Mouse (Mus musculus) megakaryocyte progenitor cell, adult 5-6 weeks (primary cell): ENCODE data around the gene Hrh3. TPM values are rescaled to one million over a fixed set of nuclear protein-coding genes. Genes with fewer than 3 reads are reported as not detected.
A peak's percentile ranks its signal among the peaks of the same experiment; 100 is the strongest.

Experiments
- ATAC-seq: replicated peaks from 2 replicates; pipeline ENCODE4 v1.8.0; 2016; ENCODE audit warnings: mild to moderate bottlenecking, moderate TSS enrichment, inconsistent platforms; ENCODE audit not compliant: poor library complexity
- total RNA-seq, 2 experiments: library from RNA; stranded (forward) in 1 of 2; stranded (reverse) in 1 of 2; fragments of 157-497, 149-512 nt in 1 of 2; fragments of 200-1000 nt in 1 of 2; gene quantifications; 2 replicates each; pipeline versions ENCODE4 v1.2.3 to v1.2.4; 2015 to 2017

The Hrh3 gene
- total RNA-seq, 2 experiments from 2014 or later: not detected

- ATAC-seq: peak; percentile 97
These were observed 33.5 kb downstream of the Hrh3 start, which contains the start of gene Mtg2 for GRCm38 (mm10) chr2:180070481-180071453. Mtg2 (plus strand) TSS chr2:180070588.

- ATAC-seq: peak; percentile 28
These were observed 34.4 kb downstream of the Hrh3 start for GRCm38 (mm10) chr2:180069770-180070480.

GRCm38 (mm10) chr2:180063338-180064131 lies 40.8 kb downstream of the Hrh3 start:
- ATAC-seq: no peak

- no peak for ATAC-seq
These were observed 51.3 kb downstream of the Hrh3 start for GRCm38 (mm10) chr2:180053001-180053400.

GRCm38 (mm10) chr2:180051986-180052733 lies 52.1 kb downstream of the Hrh3 start:
- ATAC-seq: peak; percentile 71

- peak; percentile 91 for ATAC-seq
These were observed 53.3 kb downstream of the Hrh3 start for GRCm38 (mm10) chr2:180050986-180051385.

Other genes starting within 250 kb of the Hrh3 start
- gene Taf4, start 127.8 kb downstream of the Hrh3 start, total RNA-seq (2015): 21.7 and 24.4 TPM in 2 replicates
- gene Taf4, start 127.8 kb downstream of the Hrh3 start, total RNA-seq (2017): 15.1 and 18.0 TPM in 2 replicates
- gene Lsm14b, start 79.5 kb downstream of the Hrh3 start, total RNA-seq (2015): 8.3 and 9.7 TPM in 2 replicates
- gene Lsm14b, start 79.5 kb downstream of the Hrh3 start, total RNA-seq (2017): 23.5 and 23.9 TPM in 2 replicates
- gene Psma7, start 62.1 kb downstream of the Hrh3 start, total RNA-seq (2015): 355 and 392 TPM in 2 replicates
- 426 and 445 TPM in 2 replicates for gene Psma7, start 62.1 kb downstream of the Hrh3 start, total RNA-seq (2017)
- gene Ss18l1, start 62.0 kb downstream of the Hrh3 start, total RNA-seq (2015): 1.1 and 2.1 TPM in 2 replicates
- gene Ss18l1, start 62.0 kb downstream of the Hrh3 start, total RNA-seq (2017): 2.5 and 2.6 TPM in 2 replicates
- 6.4 and 9.3 TPM in 2 replicates for gene Mtg2, start 33.9 kb downstream of the Hrh3 start, total RNA-seq (2015)
- gene Mtg2, start 33.9 kb downstream of the Hrh3 start, total RNA-seq (2017): 12.2 and 14.0 TPM in 2 replicates
- gene Osbpl2, start 14.8 kb upstream of the Hrh3 start, total RNA-seq (2015): 20.0 and 22.2 TPM in 2 replicates
- gene Osbpl2, start 14.8 kb upstream of the Hrh3 start, total RNA-seq (2017): 35.8 and 40.8 TPM in 2 replicates
- gene Adrm1, start 67.0 kb upstream of the Hrh3 start, total RNA-seq (2015): 67.6 and 85.2 TPM in 2 replicates
- 52.9 and 84.5 TPM in 2 replicates for gene Adrm1, start 67.0 kb upstream of the Hrh3 start, total RNA-seq (2017)
- gene Lama5, start 121.4 kb upstream of the Hrh3 start, total RNA-seq (2015): 0.07 and 2.1 TPM in 2 replicates
- gene Lama5, start 121.4 kb upstream of the Hrh3 start, total RNA-seq (2017): 0.03 and 0.08 TPM in 2 replicates
- 1,700 and 1,787 TPM in 2 replicates for gene Rps21, start 152.9 kb upstream of the Hrh3 start, total RNA-seq (2015)
- 2,626 and 3,717 TPM in 2 replicates for gene Rps21, start 152.9 kb upstream of the Hrh3 start, total RNA-seq (2017)
- 12.6 and 15.1 TPM in 2 replicates for gene Cables2, start 169.0 kb upstream of the Hrh3 start, total RNA-seq (2015)
- gene Cables2, start 169.0 kb upstream of the Hrh3 start, total RNA-seq (2017): 9.9 and 12.7 TPM in 2 replicates
- not detected in 2 replicates for gene Rbbp8nl, start 185.4 kb upstream of the Hrh3 start, total RNA-seq (2015)
- gene Rbbp8nl, start 185.4 kb upstream of the Hrh3 start, total RNA-seq (2017): not detected in 2 replicates
- not detected in 2 replicates for gene Gata5, start 230.2 kb upstream of the Hrh3 start, total RNA-seq (2015)
- not detected in 2 replicates for gene Gata5, start 230.2 kb upstream of the Hrh3 start, total RNA-seq (2017)